Mouse (Mus musculus): ENCODE measurements around the gene Olfr641.

Gene Olfr641

GRCm38 (mm10) chr7:104035145-104035544 lies at the start of gene Olfr641:
Gene Olfr641 (plus strand): TSS chr7:104035445.
- no peak for DNase-seq

GRCm38 (mm10) chr7:103998446-103998845 lies 36.8 kb upstream of the Olfr641 start, which contains the start of gene Olfr638:
Gene Olfr638 (plus strand): TSS chr7:103998746.
- DNase-seq, result no peak

GRCm38 (mm10) chr7:103999124-103999523 lies 36.1 kb upstream of the Olfr641 start:
- no peak for DNase-seq

- no peak for DNase-seq
Measured at GRCm38 (mm10) chr7:104017203-104017602, 18.0 kb upstream of the Olfr641 start, which contains the start of gene Olfr639. Gene Olfr639 (minus strand): TSS chr7:104017303.

GRCm38 (mm10) chr7:104018953-104019352 lies 16.3 kb upstream of the Olfr641 start:
- no peak for DNase-seq

GRCm38 (mm10) chr7:104021651-104022050 lies 13.6 kb upstream of the Olfr641 start:
- DNase-seq, result no peak

GRCm38 (mm10) chr7:104025473-104025872 lies 9.8 kb upstream of the Olfr641 start, which contains the start of gene Olfr640:
Gene Olfr640 (minus strand): TSS chr7:104025573.
- no peak for DNase-seq

- DNase-seq, result no peak
Measured at GRCm38 (mm10) chr7:104026978-104027377, 8.3 kb upstream of the Olfr641 start.

- no peak for DNase-seq
Measured at GRCm38 (mm10) chr7:104050745-104051144, 15.5 kb downstream of the Olfr641 start.

- DNase-seq, result no peak
Measured at GRCm38 (mm10) chr7:104052566-104052965, 17.3 kb downstream of the Olfr641 start, which contains the start of gene Olfr642. Gene Olfr642 (minus strand): TSS chr7:104052666.

- no peak for DNase-seq
Measured at GRCm38 (mm10) chr7:104059215-104059614, 24.0 kb downstream of the Olfr641 start.

- DNase-seq, result no peak
Measured at GRCm38 (mm10) chr7:104061345-104061744, 26.1 kb downstream of the Olfr641 start, which contains the start of gene 4930516K23Rik. Gene 4930516K23Rik (minus strand): TSS chr7:104061445.

GRCm38 (mm10) chr7:104071769-104072168 lies 36.5 kb downstream of the Olfr641 start, which contains the start of gene Olfr644:
Gene Olfr644 (minus strand): TSS chr7:104071869.
- DNase-seq, result no peak

GRCm38 (mm10) chr7:104085365-104085764 lies 50.1 kb downstream of the Olfr641 start, which contains the start of gene Olfr645:
Gene Olfr645 (minus strand): TSS chr7:104085465.
- no peak for DNase-seq

All from cerebellum, adult 11-12 months (tissue).